Mouse (Mus musculus) natural killer cell, adult 2 months (primary cell): ENCODE measurements around the gene Il22ra1.

ENCODE experiments used
- DNase-seq, 2 experiments: peaks; one replicate each; pipeline ENCODE4 v3.0.0; 2022; ENCODE audit warnings: low spot score in 2 of 2

The Il22ra1 gene

GRCm38 (mm10) chr4:135733901-135734300, 5.9 kb downstream of the Il22ra1 start:
- no peak for DNase-seq

- no peak for DNase-seq
Observed at GRCm38 (mm10) chr4:135736903-135737302, 8.9 kb downstream of the Il22ra1 start.

- DNase-seq: no peak
Observed at GRCm38 (mm10) chr4:135738237-135738636, 10.3 kb downstream of the Il22ra1 start.

- no peak for DNase-seq
Observed at GRCm38 (mm10) chr4:135739148-135739547, 11.2 kb downstream of the Il22ra1 start.

- no peak for DNase-seq
Observed at GRCm38 (mm10) chr4:135739672-135740071, 11.7 kb downstream of the Il22ra1 start.

- no peak for DNase-seq
Observed at GRCm38 (mm10) chr4:135743520-135743919, 15.5 kb downstream of the Il22ra1 start.

GRCm38 (mm10) chr4:135744726-135745448, 16.9 kb downstream of the Il22ra1 start:
- DNase-seq: no peak

- DNase-seq: no peak
Observed at GRCm38 (mm10) chr4:135745613-135746012, 17.6 kb downstream of the Il22ra1 start.

GRCm38 (mm10) chr4:135750896-135751295, 22.9 kb downstream of the Il22ra1 start:
- DNase-seq: no peak

GRCm38 (mm10) chr4:135752106-135752778, 24.3 kb downstream of the Il22ra1 start:
- DNase-seq: no peak

- no peak for DNase-seq
Observed at GRCm38 (mm10) chr4:135752779-135753164, 24.8 kb downstream of the Il22ra1 start.

- DNase-seq: no peak
Observed at GRCm38 (mm10) chr4:135758331-135758730, 30.4 kb downstream of the Il22ra1 start.

GRCm38 (mm10) chr4:135758825-135759224, 30.9 kb downstream of the Il22ra1 start:
- no peak for DNase-seq

GRCm38 (mm10) chr4:135759356-135759976, 31.5 kb downstream of the Il22ra1 start, which contains the start of gene Myom3:
TSS of gene Myom3 (plus strand) at chr4:135759715.
- DNase-seq: no peak

- DNase-seq: no peak
Observed at GRCm38 (mm10) chr4:135761048-135761447, 33.1 kb downstream of the Il22ra1 start.

- DNase-seq: no peak
Observed at GRCm38 (mm10) chr4:135761569-135761968, 33.6 kb downstream of the Il22ra1 start.

- peak; percentile 11 to 26 for DNase-seq
Observed at GRCm38 (mm10) chr4:135762251-135762906, 34.4 kb downstream of the Il22ra1 start.

GRCm38 (mm10) chr4:135764700-135765099, 36.7 kb downstream of the Il22ra1 start:
- DNase-seq: no peak

GRCm38 (mm10) chr4:135765707-135766106, 37.7 kb downstream of the Il22ra1 start:
- DNase-seq: no peak

- DNase-seq: no peak
Observed at GRCm38 (mm10) chr4:135766976-135767375, 39.0 kb downstream of the Il22ra1 start.

- DNase-seq: no peak
Observed at GRCm38 (mm10) chr4:135768572-135769526, 40.9 kb downstream of the Il22ra1 start.
